Mouse (Mus musculus) hematopoietic stem cell, adult 5-6 weeks (primary cell): Measurements from ENCODE around the gene Ffar2. TPM values are rescaled to one million over a fixed set of nuclear protein-coding genes. Genes with fewer than 3 reads are reported as not detected.

ENCODE experiments used
- ATAC-seq, 2 experiments: fragments of 125-278 bp in 1 of 2; replicated peaks in 1 of 2; 2 replicates each; pipeline ENCODE4 v1.8.0; 2016 to 2017; ENCODE audit warnings: inconsistent platforms in 2 of 2, mild to moderate bottlenecking in 2 of 2, moderate number of reproducible peaks in 2 of 2, low read depth in 1 of 2, moderate TSS enrichment in 1 of 2; ENCODE audit not compliant: low FRiP score in 2 of 2, poor library complexity in 2 of 2, severe bottlenecking in 2 of 2, insufficient read depth in 1 of 2, low TSS enrichment in 1 of 2
- total RNA-seq: library from RNA; stranded (forward); fragments of 172-1452, 232-1000 nt; gene quantifications from 2 replicates; pipeline ENCODE4 v1.2.3, GENCODE M21; 2017

Gene Ffar2
- 31.8 and 42.8 TPM in 2 replicates for total RNA-seq

GRCm38 (mm10) chr7:30823675-30824074, at the start of gene Ffar2:
Gene Ffar2, minus strand, starts transcription at chr7:30823775.
- ATAC-seq: no peak

GRCm38 (mm10) chr7:30873083-30873482, 49.5 kb upstream of the Ffar2 start:
- ATAC-seq: peak; percentile 70 to 77; a peak in 3 of 4 replicates

GRCm38 (mm10) chr7:30863386-30863785, 39.8 kb upstream of the Ffar2 start:
- ATAC-seq: no peak

- ATAC-seq: no peak
Measured at GRCm38 (mm10) chr7:30861464-30861863, 37.9 kb upstream of the Ffar2 start, which contains the start of gene Ffar1. Gene Ffar1, minus strand, starts transcription at chr7:30861564.

- peak; percentile 70 to 80 for ATAC-seq
Measured at GRCm38 (mm10) chr7:30859635-30860402, 36.2 kb upstream of the Ffar2 start.

- peak; percentile 72 to 74 for ATAC-seq
Measured at GRCm38 (mm10) chr7:30859290-30859634, 35.7 kb upstream of the Ffar2 start.

GRCm38 (mm10) chr7:30857746-30858145, 34.2 kb upstream of the Ffar2 start:
- no peak for ATAC-seq

GRCm38 (mm10) chr7:30856078-30856477, 32.5 kb upstream of the Ffar2 start, which contains the start of gene Ffar3:
Gene Ffar3, minus strand, starts transcription at chr7:30856178.
- no peak for ATAC-seq

- ATAC-seq: no peak
Measured at GRCm38 (mm10) chr7:30851421-30851820, 27.8 kb upstream of the Ffar2 start.

- ATAC-seq: no peak
Measured at GRCm38 (mm10) chr7:30847934-30848333, 24.4 kb upstream of the Ffar2 start.

- no peak for ATAC-seq
Measured at GRCm38 (mm10) chr7:30847386-30847785, 23.8 kb upstream of the Ffar2 start.

- ATAC-seq: peak in 1 of 2 experiments; percentile 29; a peak in 1 of 4 replicates
Measured at GRCm38 (mm10) chr7:30846505-30847053, 23.0 kb upstream of the Ffar2 start.

GRCm38 (mm10) chr7:30844676-30845297, 21.2 kb upstream of the Ffar2 start:
- ATAC-seq: no peak

GRCm38 (mm10) chr7:30842092-30842491, 18.5 kb upstream of the Ffar2 start:
- ATAC-seq: peak; percentile 81 to 92

GRCm38 (mm10) chr7:30841379-30841778, 17.8 kb upstream of the Ffar2 start:
- no peak for ATAC-seq

- no peak for ATAC-seq
Measured at GRCm38 (mm10) chr7:30840306-30840705, 16.7 kb upstream of the Ffar2 start.

- no peak for ATAC-seq
Measured at GRCm38 (mm10) chr7:30837277-30837676, 13.7 kb upstream of the Ffar2 start.

- peak; percentile 14 to 27; a peak in 1 of 4 replicates for ATAC-seq
Measured at GRCm38 (mm10) chr7:30832684-30833083, 9.1 kb upstream of the Ffar2 start.
